Mouse (Mus musculus): ENCODE data around the gene Zfp985. TPM values are rescaled to one million over a fixed set of nuclear protein-coding genes. Genes with fewer than 3 reads are reported as not detected.
"Not testable (repeated sequence)": the region's sequence is repeated elsewhere in the genome, so short reads cannot be mapped to it uniquely, and the experiment has no call there.

Gene Zfp985
- total RNA-seq, 2 experiments from 2014 or later: 2.9 TPM; not detected in 1

GRCm38 (mm10) chr4:147598831-147599230, 45.8 kb downstream of the Zfp985 start:
- no peak for ATAC-seq (replicated peaks; ENCODE audit: low FRiP score, low TSS enrichment, poor library complexity, severe bottlenecking)

GRCm38 (mm10) chr4:147601881-147602280, 48.8 kb downstream of the Zfp985 start:
- no peak for ATAC-seq (replicated peaks; ENCODE audit: low FRiP score, low TSS enrichment, poor library complexity, severe bottlenecking)

- ATAC-seq (replicated peaks; ENCODE audit: low FRiP score, low TSS enrichment, poor library complexity, severe bottlenecking): no peak
These were observed 50.7 kb downstream of the Zfp985 start for GRCm38 (mm10) chr4:147603806-147604205.

GRCm38 (mm10) chr4:147605521-147605920, 52.4 kb downstream of the Zfp985 start:
- ATAC-seq (replicated peaks; ENCODE audit: low FRiP score, low TSS enrichment, poor library complexity, severe bottlenecking): no peak

GRCm38 (mm10) chr4:147606511-147606910, 53.4 kb downstream of the Zfp985 start:
- ATAC-seq (replicated peaks; ENCODE audit: low FRiP score, low TSS enrichment, poor library complexity, severe bottlenecking): not testable (repeated sequence)

GRCm38 (mm10) chr4:147633818-147634262, 80.8 kb downstream of the Zfp985 start:
- ATAC-seq (replicated peaks; ENCODE audit: low FRiP score, low TSS enrichment, poor library complexity, severe bottlenecking): peak; percentile 68

Other genes with a start within 250 kb of the Zfp985 start
- 0.22 TPM in 1 of 2 replicates, not detected in the other for gene Zfp988, start 247.6 kb upstream of the Zfp985 start, total RNA-seq (2014; fragmentation: Nextera tagmentation)
- 1.5 TPM in 1 of 2 replicates, not detected in the other for gene Zfp988, start 247.6 kb upstream of the Zfp985 start, total RNA-seq (2017)
- gene Zfp978, start 192.0 kb upstream of the Zfp985 start, total RNA-seq (2014; fragmentation: Nextera tagmentation): not detected in 2 replicates
- gene Zfp978, start 192.0 kb upstream of the Zfp985 start, total RNA-seq (2017): not detected in 2 replicates
- 22.2 and 29.1 TPM in 2 replicates for gene Zfp982, start 60.9 kb upstream of the Zfp985 start, total RNA-seq (2014; fragmentation: Nextera tagmentation)
- gene Zfp982, start 60.9 kb upstream of the Zfp985 start, total RNA-seq (2017): 11.0 and 13.2 TPM in 2 replicates
- gene Gm16503, start 13.1 kb upstream of the Zfp985 start, total RNA-seq (2014; fragmentation: Nextera tagmentation): 1.4 and 1.5 TPM in 2 replicates
- 0.42 and 0.76 TPM in 2 replicates for gene Gm16503, start 13.1 kb upstream of the Zfp985 start, total RNA-seq (2017)
- gene Zfp979, start 89.2 kb downstream of the Zfp985 start, total RNA-seq (2014; fragmentation: Nextera tagmentation): not detected in 2 replicates
- 3.3 and 4.3 TPM in 2 replicates for gene Zfp979, start 89.2 kb downstream of the Zfp985 start, total RNA-seq (2017)
- not detected in 2 replicates for gene Zfp534, start 149.3 kb downstream of the Zfp985 start, total RNA-seq (2014; fragmentation: Nextera tagmentation)
- not detected in 2 replicates for gene Zfp534, start 149.3 kb downstream of the Zfp985 start, total RNA-seq (2017)

Measured in megakaryocyte-erythroid progenitor cell, adult 5-6 weeks (primary cell).